Mouse (Mus musculus) common myeloid progenitor, adult 5-6 weeks (primary cell): ENCODE data around the gene Zgpat. TPM values are rescaled to one million over a fixed set of nuclear protein-coding genes. Genes with fewer than 3 reads are reported as not detected.

Source experiments
- ATAC-seq: replicated peaks from 2 replicates; pipeline ENCODE4 v1.8.0; 2016; ENCODE audit warnings: low read depth, mild to moderate bottlenecking, moderate TSS enrichment, inconsistent platforms; ENCODE audit not compliant: poor library complexity, severe bottlenecking
- total RNA-seq: library from RNA; stranded (forward); fragments of 200-1000, 187-1606 nt; gene quantifications from 2 replicates; pipeline ENCODE4 v1.2.3, GENCODE M21; 2017

Zgpat gene
- total RNA-seq, 1 experiment from 2014 or later = 34.4 TPM

DNA sequence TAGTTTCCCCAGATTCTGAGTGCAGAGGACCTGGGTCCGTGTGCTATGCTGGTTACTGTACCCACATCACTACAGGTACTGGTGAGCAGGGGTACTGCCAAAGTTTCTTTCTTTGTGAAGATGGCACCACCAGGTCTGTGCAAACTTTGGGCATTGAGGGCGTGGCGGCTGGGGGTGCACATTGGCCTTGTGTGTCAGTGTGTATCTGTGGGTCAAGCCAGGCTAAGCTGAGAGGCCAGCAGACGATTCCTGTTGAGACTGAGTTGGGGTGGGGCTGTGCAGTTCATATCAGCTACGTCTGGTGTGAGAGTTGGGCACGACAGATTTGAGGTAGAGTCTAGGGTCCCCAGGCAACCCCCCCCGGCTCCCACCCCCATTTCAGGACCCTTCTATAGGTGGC lies 19.7 kb downstream of the Zgpat start:
- no peak for ATAC-seq

GRCm38 (mm10) chr2:181384919-181385391 lies 20.2 kb downstream of the Zgpat start:
- ATAC-seq = no peak

- no peak for ATAC-seq
Measured at GRCm38 (mm10) chr2:181385885-181386284, 21.2 kb downstream of the Zgpat start.

- ATAC-seq = no peak
Measured at GRCm38 (mm10) chr2:181386663-181387210, 22.0 kb downstream of the Zgpat start.

DNA sequence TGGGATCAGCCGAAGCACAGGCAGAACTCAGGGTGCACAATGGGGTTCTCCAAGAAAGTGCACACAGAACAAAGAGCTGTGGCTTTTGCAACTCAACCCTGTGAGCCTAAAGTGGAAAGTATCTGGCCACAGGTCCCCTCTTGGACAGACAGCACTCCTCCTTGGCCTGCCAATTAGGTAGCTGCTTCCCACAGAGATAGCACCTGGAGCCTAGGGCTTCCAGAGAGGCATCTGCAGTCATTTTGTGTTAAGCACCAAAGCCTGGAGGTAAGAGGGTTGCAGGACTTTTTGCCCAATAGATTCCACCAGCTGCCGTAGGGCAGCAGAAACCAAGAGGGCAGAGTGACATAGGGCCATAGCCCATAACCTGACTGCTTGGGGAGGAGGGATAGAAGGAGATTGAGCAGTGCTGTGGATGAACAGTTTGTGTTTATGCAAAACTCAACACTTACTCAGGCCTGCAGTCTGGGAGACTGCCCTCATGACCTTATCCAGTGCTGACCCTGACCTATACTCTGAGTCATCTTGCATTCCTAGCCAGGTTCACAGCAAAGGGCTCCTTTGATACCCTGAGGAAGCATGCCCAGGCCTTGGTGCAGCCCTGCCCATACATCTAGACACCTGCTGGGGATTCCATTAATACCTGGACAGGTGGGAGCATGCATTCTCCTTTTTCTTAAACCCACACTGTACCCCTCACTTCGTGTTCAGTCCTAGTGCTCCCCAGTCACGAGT lies 25.6 kb downstream of the Zgpat start:
- ATAC-seq = no peak

DNA sequence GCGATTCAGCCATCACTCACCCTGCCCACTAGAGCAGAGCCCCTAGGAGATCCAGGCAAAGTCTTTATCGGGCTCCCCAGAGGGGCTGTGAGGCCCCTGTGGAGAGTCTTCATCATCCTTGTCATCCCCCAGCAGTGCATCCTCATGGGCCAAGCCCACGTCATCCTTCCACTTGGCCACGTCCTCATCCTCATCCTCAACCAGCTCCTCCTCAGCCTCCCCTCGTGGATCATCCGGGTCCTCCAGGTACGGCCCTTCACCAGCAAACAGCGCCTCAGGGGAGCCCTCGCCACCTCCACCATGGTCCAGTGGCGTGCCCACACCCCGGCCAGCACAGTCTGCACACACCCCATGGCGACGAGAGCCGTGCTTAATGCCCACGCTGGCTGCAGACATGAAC lies 26.3 kb downstream of the Zgpat start:
- no peak for ATAC-seq

- no peak for ATAC-seq
Measured at GRCm38 (mm10) chr2:181391541-181391940, 26.8 kb downstream of the Zgpat start.

DNA sequence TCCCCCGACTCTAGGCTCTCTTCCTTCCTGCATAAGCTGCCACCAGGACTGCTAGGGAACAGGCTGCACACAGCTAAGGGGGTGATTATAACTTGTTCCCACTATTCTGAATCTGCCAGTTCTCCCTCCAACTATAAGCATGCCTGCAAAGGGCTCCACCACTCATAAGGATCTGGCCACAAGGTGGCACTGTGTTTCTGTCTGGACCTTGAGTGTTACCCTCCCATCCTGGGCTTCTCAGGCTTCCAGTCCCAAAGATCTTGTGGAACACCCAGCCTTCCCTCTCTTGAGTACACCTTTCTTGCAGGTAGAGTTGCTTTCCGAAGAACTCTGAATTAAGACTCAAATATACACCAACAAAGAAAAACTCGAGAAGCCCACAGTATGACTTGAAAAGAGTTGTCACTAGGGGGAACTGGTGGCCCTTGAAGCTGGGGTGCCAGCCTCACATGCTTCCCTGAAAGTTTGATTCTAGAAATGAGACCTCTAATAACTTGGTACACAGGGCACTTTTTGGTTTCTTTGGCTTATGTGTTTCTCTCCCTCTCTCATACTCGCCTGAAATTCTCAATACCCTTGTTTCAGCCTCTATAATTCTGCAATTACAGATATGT lies 28.0 kb downstream of the Zgpat start:
- ATAC-seq = peak; percentile 97

DNA sequence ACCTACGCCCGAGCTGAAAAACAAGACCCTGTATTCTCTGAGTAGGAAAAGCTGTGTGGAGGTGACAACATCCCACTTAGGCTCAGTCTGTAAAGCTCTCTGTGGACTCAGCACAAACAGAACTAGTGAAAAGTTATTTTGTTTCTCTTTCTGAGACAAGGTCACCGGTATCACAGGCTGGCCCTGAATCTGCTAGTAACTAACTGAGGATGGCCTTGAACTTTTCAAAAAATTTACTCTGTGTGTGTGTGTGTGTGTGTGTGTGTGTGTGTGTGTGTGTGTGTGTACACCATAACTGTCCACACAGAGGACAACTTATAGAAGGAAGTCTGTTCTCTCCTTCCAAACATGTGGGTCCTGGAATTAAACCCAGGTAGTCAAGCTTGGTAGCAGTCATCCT lies 29.4 kb downstream of the Zgpat start:
- ATAC-seq = no peak

DNA sequence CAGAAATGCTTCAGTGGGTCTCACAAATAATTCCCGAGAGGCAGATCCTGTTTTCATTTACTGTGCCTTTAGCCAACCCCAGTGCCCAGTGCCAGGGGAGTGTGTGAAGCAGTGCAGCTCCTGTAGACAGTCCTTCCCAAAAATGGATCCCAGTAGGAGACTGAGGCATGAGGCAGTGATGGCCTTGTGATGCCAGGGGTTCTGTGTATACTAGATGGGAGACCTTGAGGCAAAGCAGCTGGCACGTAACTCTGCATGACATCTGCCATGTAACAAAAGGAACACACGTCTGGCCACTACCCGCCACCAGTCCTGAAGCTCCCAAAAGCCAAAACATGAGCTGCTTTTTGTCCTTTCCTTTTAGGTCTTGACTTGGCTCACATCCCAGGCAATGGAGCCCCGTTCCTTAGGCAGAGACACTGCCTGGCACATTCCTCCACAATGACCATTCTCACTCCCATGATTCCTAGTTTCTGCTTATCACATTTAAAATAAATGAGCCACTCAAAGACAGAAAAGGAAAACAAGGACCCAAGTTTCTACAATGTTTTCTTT lies 32.6 kb downstream of the Zgpat start:
- ATAC-seq = no peak

GRCm38 (mm10) chr2:181401497-181401896 lies 36.8 kb downstream of the Zgpat start:
- ATAC-seq = no peak

- ATAC-seq = no peak
Measured at GRCm38 (mm10) chr2:181403722-181404121, 39.0 kb downstream of the Zgpat start.

DNA sequence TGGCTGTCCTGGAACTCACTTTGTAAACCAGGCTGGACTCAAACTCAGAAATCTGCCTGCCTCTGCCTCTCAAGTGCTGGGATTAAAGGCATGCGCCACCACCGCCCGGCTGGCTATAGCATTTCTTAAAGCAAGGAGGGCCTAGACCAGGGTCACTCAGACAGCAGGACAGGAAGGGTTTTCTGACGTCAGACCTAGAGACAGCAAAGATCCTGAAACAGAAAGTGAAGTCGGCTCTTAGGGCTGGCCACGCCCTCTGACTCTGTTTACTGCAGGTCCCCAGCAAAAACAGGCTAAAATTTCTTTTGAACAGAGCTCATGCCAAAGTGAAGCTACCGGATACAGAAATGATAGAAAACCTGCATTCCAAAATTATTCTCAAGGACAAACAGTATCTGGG lies 44.9 kb downstream of the Zgpat start:
- no peak for ATAC-seq

GRCm38 (mm10) chr2:181410760-181411473 lies 46.2 kb downstream of the Zgpat start:
- peak; percentile 98 for ATAC-seq

DNA sequence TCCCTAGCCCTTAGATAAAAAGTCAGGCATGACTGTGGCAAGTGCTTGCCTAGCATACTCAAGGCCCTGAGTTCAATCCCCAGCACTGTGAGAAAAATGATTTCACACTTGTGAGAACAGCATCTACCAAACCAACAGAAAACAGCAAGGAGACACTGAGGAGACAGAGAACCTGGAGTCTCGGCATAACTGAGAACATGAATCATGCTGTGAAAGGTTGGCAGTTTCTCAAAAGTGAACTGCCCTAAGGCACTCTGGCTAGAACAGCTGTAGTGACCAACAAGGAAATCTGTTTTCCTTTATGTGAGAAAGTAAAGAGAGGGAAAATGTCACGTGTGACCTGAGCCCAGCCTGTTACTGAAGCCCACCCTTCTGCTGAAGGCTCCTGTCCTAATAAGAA lies 48.4 kb downstream of the Zgpat start:
- ATAC-seq = no peak

GRCm38 (mm10) chr2:181415945-181416344 lies 51.2 kb downstream of the Zgpat start:
- ATAC-seq = no peak

GRCm38 (mm10) chr2:181419359-181419758 lies 54.6 kb downstream of the Zgpat start:
- 0 out of 2 replicates have a peak, but pooled peaks have one; percentile 45 for ATAC-seq

GRCm38 (mm10) chr2:181420426-181420825 lies 55.7 kb downstream of the Zgpat start:
- no peak for ATAC-seq

DNA sequence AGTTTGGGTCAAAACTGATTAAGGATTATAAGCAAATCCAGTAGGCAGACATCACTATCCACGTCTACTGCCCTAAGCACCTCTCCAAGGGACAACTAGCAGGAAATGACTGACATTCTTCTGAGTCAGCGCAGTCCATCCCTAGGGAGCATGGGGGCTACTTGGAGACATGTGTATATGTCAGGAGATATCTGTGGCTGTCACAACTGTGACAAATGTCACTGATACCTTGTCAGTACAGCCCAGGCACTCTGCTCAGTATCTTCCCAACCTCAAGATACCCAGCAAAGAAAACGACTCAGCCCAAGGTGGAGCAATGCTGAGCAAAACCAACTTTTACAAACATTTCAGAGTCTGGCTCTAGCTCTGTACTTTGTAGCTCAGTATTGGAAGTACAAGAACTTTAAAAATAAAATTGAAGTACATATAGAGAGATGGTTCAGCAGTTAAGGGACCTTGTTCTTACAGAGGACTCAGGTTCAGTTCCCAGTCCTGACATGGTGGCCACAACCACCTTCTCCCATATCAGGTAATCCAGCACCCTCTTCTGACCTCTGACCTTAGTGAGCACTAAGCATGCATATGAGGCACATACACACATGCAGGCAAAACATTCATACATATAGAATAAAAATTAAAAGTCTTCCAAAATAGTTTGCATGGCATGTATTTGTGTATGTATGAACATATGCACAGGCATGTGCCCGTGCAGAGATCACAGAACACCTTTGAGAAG lies 56.3 kb downstream of the Zgpat start:
- ATAC-seq = no peak

- no peak for ATAC-seq
Measured at GRCm38 (mm10) chr2:181423834-181424233, 59.1 kb downstream of the Zgpat start.
